Mouse (Mus musculus): ENCODE results near the gene Fam168a. TPM values are rescaled to one million over a fixed set of nuclear protein-coding genes. Genes with fewer than 3 reads are reported as not detected.
"Not testable (repeated sequence)": the region's sequence is repeated elsewhere in the genome, so short reads cannot be mapped to it uniquely, and the experiment has no call there.

The Fam168a gene
- total RNA-seq, 4 experiments from 2014 or later: 46.7 to 75.8 (median 55.1) TPM

DNA sequence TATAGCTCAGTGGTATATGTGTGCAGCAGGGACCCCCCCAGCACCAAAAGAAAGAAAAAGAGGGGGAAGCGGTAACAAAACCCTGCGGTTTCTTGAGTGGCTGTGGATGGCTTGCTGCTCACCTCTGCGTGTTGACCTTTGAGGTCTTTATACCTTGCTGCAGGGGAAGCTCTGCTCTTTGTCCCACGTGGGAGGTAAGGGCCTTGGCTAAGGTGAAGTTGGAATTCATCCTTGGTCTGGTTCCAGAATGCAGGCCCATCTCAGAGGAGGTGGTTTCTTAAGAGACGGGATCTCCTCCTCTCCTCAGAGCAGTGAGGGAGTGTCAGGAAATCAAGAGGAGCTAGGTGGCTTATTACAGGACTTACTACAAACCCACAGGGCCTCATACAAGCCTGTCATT is 135.7 kb downstream of the Fam168a start:
- DNase-seq: no peak

DNA sequence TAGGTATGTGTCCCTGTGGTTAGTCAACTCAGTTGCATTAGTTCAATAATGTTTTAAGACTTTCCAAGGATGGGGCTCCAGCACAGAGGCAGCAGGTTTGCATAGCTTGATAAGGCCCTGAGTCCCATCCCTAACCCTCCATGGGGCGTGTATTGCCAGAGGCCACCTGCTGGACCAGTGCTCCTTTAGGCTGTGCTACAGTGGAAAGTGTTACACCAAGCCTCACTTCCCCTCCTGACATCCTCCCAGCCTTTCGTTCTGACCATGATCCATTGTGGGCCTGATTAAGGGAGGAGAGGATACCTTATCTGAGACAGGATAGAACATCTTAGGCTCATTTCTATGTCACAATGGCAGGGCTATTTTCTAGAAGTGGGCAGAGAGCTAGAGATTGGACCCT is 137.4 kb downstream of the Fam168a start:
- DNase-seq: no peak

DNA sequence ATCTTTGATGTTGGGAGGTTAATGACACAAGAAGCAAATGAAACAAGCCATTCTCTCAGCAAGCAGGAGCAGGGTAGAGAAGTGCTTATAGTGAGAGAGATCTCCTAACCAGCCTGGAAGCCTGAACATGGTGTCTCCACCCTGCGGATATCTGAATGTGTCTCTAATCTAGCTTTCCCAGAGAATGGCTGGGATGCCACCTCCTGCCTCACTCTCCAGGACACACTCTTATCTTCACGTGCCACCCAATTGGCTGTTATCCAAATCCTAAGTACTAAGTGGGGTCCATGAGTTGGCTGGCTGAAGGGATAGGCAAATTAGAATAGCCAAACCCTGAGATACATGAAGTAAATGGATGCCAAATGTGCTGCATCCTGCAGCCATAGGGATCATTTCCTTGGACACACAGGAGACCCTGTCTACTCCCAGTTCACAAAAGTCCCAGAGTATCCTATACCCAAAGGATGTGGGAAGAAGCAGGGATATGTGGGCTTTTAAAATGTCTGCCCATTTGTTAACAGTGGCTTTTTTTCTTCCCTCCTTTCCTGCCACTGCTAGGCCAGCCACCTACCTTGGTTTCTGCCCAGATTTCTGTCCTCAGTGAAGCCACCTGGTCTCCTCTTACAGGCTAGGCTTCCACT is 138.1 kb downstream of the Fam168a start:
- DNase-seq: no peak

DNA sequence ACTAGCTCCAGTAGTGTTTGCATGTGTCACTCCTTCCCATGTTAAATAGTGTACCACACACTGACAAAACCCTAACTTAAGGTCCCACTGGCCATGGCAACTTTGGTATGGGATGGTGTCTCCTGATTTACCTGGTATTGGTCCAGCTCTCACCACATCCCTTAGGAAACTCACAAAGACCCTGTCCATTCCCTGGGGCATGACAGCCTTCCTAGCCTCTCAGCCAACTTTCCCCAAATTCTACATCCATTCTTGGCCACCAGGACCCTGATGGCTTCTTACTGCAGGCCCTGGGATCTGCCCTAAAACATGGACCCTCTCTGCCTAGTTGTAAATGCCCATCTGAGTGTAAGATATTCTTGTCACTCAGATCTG is 138.6 kb downstream of the Fam168a start:
- DNase-seq: no peak

DNA sequence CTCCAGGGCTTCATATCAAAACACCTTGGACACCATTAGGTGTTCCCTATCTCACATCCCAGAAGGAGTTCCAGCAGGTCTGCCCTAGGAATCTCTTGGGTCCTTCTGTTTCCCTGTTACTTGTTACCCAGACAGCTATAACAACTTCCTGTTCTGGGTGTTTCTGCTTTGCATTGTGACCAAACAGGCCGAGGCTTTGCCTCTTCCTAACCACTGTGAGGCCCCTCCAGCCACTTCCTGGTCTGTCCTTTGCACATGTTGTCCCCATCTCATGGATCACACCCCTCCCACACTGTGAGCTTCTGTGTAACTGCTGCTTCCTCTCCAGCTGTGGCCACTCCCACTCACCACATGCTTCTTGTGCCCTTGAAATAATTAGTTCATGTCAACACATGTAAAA is 139.0 kb downstream of the Fam168a start:
- DNase-seq: no peak

DNA sequence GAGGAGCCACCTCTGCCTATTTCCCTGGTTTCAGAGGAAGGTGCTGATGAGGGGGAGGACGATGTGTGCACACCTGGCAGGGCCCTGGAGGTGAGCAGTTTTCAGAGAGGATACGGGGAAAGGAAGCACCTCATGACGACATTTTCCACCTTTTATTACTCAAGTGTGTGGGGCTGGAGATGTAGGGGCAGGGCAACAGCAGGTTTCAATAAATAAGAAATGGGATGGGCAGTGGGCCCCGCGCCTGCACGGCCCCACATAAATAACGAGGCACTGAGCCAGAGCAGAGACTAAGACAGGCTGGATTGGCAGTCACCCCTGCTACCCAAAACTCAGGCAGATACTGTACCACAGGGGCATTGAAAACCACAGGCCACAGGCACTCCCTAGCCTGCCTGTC is 139.6 kb downstream of the Fam168a start:
- not testable (repeated sequence) for DNase-seq

DNA sequence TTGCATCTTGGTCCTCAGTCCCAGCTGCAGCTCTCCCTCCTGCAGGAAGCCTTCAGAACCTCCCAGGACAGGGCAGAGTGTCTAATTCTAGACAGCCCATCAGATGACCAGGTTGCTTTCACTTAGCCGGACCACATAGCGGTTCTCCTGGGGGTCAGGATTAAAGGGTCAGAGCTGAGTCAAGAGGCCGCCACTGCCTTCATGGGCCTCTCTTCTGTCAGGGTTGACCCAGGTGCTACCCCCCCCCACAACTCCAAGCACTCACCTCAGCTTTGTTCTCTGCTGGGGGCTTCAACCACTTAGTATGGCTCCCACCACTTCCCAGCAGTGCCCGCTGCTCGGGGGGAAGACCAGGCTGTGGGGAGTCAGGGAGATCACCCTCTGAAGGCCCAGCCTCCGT is 140.7 kb downstream of the Fam168a start:
- no peak for DNase-seq

DNA sequence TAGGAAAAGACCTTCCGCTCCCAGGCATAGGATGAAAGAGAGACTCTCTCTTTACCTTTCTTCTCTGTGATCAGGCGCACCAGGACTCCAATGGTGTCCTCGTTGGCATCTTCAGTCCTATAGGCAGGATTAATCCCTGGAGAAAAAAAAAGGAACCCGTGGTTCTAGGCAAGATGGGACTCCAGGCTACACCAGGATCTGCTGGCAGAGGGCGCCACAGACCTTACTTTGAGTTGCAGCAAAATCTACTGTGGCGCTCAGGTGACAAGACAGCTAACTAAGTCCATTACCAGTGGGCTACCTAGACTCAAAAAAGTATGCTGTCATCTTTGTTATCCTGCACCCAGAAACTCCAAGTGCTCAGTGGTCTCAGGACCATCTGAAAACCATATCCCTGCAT is 142.3 kb downstream of the Fam168a start:
- DNase-seq: peak; percentile 49

DNA sequence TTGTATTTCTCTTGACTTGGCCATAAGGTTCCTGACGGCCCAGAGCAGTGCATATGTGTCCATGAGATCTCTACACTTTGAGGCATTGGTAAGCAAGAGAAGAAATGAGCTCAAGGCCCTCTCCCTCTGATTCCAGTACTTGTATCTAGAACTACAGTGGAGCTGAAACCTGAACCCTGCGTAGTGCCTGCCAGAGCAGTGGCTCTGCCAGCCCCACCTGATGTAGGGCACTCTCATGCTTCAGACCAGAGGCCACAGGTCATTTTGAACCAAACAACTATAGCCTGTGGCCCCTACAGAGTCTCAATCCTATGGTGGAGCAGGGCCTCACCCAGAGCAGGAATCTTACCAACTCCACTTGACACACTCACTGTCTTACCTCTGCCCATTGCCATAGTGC is 143.1 kb downstream of the Fam168a start:
- DNase-seq: no peak

DNA sequence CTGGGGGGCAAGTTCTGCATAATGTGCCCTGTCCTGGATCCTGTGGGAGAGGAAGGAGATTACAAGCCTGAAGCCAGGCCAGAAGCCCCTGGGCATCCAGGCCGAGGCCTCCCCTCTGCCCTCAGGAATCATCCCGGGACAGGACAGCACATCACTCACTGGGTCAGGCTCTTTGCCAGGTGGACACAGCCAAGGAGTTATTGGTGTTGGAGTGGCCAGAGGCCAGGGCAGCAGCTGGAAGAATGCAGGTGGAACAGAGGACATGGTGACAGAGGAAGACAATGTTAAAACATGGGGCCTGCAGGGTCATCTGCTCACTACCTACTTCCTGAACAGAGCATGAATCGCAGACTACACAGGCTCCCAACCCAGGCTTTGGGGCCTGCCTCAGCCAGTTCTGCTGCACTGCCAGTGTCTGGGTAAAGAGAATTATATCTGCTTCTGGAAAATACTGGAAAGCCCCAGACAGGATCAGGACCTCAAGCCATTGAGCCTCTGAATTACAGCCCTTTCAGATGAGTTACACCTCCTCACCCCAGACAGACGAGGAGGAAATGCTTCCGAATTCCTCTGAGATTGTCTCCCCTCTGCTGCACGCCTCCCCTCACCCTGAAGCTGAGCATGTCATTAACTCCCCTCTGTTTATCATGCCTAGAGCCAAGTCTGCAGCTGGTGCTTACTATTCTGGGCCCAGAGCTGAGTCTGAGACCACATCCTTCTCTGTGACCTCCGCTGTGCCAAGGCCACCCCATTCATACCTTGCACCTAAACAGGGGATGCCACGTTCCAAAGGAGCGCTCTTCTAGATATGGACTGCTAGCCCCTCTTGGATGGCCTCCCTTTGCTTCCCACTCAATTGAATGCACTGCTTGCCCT is 145.3 kb downstream of the Fam168a start:
- no peak for DNase-seq

DNA sequence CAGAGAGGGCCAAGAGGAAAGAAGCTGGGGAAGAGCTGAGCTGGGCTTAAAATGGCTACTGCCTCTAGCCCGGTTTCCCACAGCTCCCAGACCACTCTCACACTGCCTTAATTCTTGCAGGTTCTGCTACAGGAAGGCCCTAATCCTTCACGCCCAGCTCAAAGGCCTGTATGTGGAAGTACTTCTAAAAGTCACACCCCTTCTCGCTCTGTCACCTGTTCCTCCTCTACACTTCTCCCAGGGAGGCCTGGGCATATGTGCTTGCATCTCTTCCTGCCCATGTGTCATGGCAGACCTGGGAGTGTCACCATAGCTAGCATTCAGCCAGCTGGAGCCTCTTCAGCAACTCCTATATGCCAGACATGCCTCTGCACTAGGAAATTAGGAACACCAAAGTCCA is 147.0 kb downstream of the Fam168a start:
- DNase-seq: no peak

DNA sequence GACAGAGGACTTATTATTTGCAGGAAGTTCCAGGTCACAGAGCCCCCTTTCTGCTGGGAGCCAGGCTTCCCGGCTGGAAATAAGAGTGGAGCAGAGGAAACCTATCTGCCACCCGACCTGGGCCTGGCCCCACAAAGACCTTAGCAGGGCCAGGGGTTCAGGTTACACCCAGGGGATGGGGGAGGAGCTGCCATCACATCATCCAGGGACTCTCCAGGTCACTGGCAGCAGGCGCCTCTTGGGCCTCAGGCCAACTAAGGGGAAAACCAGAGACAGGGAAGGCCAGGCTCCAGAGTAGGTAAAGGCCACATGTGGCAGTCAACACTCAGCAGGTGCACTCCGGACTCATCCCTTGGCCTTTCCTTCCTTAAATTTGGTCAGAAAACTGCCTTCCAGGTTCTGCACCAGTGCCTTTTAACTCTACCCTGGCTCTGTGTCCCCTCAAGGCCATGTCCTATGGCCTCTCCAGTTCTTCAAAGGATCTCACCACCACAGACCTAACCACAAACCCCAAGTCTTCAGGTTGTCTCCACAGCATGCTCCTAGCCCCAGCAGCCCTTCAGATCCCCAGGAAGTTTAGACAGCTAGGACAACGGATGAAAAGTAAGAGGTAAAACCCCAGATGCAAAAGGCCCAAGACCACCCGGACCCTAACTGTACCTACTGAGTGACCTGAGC is 147.8 kb downstream of the Fam168a start:
- no peak for DNase-seq

DNA sequence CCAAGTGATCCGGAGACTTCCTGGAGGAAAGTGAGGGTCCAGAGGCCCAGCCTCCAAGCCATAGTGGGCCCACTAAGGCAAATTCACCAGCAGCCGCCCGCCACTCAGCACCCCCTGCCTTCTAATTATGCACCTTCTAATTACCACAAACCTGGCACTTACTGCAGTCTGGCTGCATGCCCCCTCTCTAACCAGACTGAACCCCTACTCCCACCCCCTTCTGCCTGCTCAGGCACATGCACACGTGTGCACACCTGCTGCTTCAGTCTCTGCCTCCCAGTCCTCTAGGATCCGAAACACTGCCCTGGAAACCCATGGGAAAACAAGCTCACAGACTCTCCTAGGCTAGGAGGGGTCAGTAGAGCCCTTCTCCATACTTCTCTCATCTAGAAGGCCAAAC is 148.4 kb downstream of the Fam168a start:
- DNase-seq: no peak

DNA sequence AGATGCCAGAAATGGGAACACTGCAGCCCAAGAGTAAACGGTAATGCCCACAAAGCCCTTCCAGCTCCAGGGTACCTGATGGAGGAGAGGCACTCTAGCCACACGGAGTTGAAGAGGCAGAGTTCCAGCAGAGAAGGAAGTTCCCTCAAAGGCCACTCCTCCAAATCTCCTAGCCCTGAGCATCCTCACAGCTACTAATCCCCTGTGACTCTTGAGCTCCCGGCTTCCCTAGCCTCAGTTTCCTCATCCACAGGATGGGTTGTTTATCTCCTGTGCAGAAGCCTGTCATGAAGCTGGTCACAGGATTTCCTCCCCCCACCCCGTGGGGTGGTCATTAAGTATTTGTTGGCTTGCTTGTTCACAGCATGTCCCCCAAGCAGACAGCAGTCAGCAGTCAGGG is 148.9 kb downstream of the Fam168a start:
- no peak for DNase-seq

DNA sequence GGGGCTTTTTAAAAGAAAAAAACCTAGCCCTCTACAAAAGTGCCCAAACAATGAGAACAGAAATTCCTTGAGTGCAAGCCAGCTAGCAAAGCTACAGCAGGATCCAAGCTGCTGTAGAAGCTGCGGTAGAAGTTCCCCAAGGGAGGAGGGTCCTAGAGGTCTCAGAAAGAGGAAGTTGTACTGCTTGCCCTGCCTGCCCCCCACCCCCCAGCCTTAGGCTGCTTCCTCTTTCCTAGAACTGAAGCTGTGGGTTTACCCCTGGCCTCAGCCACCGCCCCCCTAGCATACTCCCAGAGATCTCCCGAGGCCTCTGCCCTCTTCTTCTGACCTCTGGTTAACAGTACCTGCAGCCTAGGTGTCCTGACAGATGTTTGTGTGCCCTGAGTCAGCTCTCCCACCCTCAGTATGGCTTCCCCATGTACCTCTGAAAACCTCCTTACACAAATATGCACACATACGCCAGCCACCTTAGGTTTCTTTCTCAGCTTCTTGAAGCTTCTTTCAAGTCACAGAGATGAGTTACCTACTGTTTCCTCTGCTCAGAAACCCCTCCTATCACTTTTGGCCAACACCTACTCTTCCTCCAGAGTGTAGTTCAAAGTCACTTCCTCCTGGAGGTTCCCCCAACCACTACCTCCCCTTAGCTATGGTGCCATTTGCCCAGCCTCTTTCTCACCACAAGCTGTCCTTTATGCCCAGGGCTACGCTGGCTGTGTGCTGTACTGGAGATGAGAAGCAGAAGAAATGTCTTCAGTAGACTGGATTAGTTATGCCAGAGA is 149.5 kb downstream of the Fam168a start:
- DNase-seq: no peak

DNA sequence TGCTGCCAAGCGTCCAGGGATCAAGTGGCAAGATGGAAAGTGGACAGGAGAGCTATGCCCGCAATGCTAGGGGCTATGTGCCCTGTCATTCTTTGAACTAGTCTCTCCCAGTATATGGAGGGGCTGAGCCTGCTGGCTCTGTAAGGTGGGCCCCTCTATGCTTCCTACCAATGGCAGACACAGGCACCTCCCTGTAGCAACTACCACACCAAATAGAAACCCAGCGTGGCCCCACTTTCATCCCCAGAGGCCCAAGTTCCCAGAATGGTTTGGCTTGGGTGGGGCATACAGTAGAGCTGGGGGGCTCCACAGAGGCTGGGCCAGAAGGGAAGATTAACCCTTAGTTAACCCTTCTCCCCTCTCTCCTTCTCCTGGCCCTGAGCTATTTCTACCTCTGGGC is 154.0 kb downstream of the Fam168a start:
- no peak for DNase-seq

DNA sequence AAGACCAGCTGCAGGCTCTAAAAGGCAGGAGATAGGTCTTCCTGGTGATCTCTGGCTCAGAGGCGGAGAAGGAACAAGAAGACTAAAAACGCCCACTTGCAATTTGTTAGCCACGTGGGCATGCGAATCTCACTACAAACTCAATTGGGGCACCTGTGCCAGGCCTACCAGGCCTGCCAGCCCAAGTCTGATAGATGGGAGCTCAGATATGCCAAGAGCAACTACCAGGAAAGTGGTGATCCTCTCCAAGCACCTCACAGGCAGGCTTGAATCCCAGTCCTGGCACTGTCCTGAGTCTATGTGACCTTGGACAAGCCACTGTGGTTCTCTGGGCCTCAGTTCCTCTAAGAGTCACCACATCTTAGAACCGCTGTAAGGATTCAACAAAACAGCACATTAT is 154.8 kb downstream of the Fam168a start:
- no peak for DNase-seq

DNA sequence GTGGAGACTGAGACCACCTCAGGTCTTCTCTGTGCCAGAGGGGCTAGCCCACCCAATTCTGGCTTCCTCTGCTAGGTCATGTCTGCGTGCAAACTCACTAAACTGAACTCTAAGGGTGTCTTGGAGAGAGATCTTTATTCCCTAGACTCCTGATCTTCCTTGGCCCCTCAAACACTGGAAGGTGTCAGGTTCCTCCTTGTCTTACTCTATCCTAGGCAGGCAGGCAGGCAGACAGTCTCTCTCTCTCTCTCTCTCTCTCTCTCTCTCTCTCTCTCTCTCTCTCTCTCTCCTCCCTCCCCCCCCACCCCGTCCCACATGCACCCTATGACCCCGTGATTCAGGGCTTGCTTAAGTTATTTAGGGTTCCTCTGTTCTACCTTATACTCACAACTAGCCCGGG is 155.9 kb downstream of the Fam168a start:
- no peak for DNase-seq

DNA sequence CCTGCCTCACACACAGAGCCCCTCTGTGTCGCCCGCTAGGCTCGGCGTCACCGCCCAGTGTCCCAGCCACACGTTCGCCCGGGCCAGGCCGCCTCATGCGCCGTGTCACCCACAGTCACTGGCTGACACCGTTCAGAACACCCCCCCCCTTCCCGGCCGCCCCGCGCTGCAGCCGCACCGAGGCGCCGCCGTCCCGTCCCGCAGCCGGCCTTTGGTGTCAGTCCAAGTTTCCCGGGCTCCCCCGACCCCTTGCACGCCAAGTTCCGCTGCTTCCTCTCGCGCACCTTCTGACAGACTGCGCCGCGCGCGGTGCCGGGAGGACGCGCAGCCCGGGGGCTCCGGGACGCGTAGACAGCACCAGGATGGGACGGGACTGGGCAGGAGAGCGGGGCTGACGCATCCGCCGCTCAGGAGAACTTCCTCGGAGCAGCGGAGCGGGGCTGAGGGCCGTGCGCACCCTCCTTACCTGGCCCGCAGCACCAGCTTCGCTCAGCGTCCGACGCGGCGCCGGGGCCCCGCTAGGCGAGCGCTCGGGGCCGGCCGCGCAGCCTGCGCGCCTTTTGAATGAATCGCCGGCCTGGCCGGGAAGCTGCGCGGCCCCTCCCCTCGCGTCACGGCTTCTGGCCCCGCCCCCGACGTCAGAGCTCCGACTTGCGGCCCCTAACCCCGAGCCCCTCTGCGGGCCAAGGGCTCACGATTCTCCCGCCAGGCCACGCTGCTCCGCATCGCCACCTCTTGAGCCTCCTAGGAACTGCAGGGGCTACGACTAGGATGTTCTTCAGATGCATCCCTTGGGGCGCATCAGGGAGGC is 156.6 kb downstream of the Fam168a start, which contains the start of gene Relt:
TSS of gene Relt (minus strand) at position 619 of the 811 bp plus-strand sequence.
- DNase-seq: peak; percentile 85

DNA sequence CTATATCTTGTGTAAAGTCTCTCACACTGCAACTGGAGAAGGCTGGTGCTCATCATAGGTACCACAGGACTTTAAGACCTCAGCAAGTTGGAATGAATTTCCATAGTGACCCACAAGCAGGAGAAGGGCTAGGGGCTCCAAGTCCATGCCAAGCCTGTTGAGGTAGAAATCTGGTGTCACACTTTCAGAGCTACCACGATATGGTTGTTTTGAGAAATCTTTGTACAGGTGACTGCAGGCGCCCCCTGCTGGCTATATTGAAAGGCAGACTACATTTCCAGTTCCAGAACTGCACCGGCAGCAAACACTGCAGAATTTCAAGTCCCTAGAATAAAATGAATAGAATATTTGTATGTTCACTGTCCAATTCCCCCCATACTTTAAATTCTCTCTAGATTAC is 160.2 kb downstream of the Fam168a start:
- DNase-seq: no peak

DNA sequence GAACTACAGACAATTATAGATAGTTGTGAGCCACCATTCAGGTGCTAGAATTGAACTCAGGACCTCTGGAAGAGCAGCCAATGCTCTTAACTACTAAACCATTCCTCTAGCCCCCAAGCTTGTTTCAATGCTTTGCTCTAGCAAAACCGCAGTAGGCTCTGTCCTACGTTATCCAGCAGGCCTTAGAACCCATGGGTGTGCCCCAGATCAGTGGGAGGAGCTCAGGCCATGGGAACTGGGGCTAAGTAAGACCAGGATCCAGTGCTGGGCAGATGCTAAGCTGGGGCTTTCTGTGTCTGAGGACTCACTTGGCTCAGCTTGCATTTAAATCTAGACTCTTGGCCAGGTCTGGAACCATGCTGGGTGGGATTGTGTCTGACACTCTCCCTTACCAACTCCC is 161.1 kb downstream of the Fam168a start:
- DNase-seq: no peak

DNA sequence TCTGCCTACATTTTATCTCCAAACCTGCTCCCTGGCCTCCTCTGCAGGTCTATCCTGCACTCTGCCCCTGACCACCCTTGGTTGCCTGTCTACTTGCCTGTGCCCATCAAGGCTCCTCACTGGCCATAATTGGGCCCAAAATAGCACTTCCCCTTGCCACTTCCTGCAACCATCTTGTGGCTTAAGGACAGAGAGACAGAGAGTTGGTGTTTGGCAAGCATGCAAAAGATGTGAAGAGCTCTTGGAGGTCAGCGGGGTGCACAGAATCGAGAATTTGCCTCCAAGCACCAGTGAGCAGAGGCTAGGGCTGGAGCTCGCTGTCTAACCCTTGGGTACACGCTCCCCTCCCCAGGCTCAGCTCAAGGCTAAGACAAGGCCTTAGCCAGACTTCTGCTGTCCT is 162.1 kb downstream of the Fam168a start:
- DNase-seq: no peak
